Mouse (Mus musculus): ENCODE measurements around the gene D430019H16Rik. TPM values are rescaled to one million over a fixed set of nuclear protein-coding genes. Genes with fewer than 3 reads are reported as not detected.

D430019H16Rik gene
- polyA plus RNA-seq (2014; fragmentation: Nextera tagmentation; extraction: Ambion mirVana): 2.2 and 2.5 TPM in 2 replicates

GRCm38 (mm10) chr12:105453670-105454257 is at the start of gene D430019H16Rik:
Gene D430019H16Rik, plus strand, starts transcription at chr12:105453856.
- H3K9ac ChIP-seq (ENCODE audit: low read length): peak within 1 kb of the TSS; percentile 64
- peak within 1 kb of the TSS; percentile 14; the same call in 1 of the 2 replicates for H3K27ac ChIP-seq (ENCODE audit: low read depth)
- H3K4me2 ChIP-seq (ENCODE audit: low read length): peak within 1 kb of the TSS; percentile 88
- under 1% methylated on average over 38 of the region's 38 CpGs for WGBS
- H3K9me3 ChIP-seq (ENCODE audit: control insufficient read depth, low read length): no peaks in the 10 kb centered on the region
- peak within 1 kb of the TSS; percentile 63 for H3K4me3 ChIP-seq (ENCODE audit: low read depth, low read length)
- no peaks in the 10 kb centered on the region for H3K27me3 ChIP-seq (replicated peaks; ENCODE audit: control insufficient read depth, insufficient read depth, low read length)
- no peaks in the 10 kb centered on the region for H3K36me3 ChIP-seq (ENCODE audit: control insufficient read depth, insufficient read depth, low read length)
- ATAC-seq (replicated peaks; ENCODE audit: low FRiP score, low TSS enrichment, low read depth): peak; percentile 92
- H3K4me1 ChIP-seq (replicated peaks; ENCODE audit: control insufficient read depth, insufficient read depth, low read length): peaks cover 11% of the 10 kb centered on the region
- DNase-seq (ENCODE audit: low spot score): peak; percentile 93

- WGBS: 45% methylated on average over 6 of the region's 6 CpGs
- no peak overlapping the region for H3K9ac ChIP-seq (ENCODE audit: low read length)
Observed at GRCm38 (mm10) chr12:105406008-105406407, 47.6 kb upstream of the D430019H16Rik start.

GRCm38 (mm10) chr12:105413909-105414308 is 39.7 kb upstream of the D430019H16Rik start:
- Histone ChIP-seq H3K9me3 (ENCODE audit: control insufficient read depth, low read length) (no peaks in the 10 kb centered on the region), H3K27ac (ENCODE audit: low read depth) (no peak overlapping the region), H3K36me3 (ENCODE audit: control insufficient read depth, insufficient read depth, low read length) (no peaks in the 10 kb centered on the region), H3K4me1 (replicated peaks; ENCODE audit: control insufficient read depth, insufficient read depth, low read length) (no peaks in the 10 kb centered on the region), H3K9ac (ENCODE audit: low read length) (no peak overlapping the region), H3K4me3 (ENCODE audit: low read depth, low read length) (no peak overlapping the region), H3K27me3 (replicated peaks; ENCODE audit: control insufficient read depth, insufficient read depth, low read length) (no peaks in the 10 kb centered on the region), H3K4me2 (ENCODE audit: low read length) (no peak overlapping the region)
- DNase-seq (ENCODE audit: low spot score): no peak
- WGBS: 92% methylated on average over 8 of the region's 8 CpGs
- no peak for ATAC-seq (replicated peaks; ENCODE audit: low FRiP score, low TSS enrichment, low read depth)

More at GRCm38 (mm10) chr12:105406008-105406407, 47.6 kb upstream of the D430019H16Rik start:
- Histone ChIP-seq H3K9me3 (ENCODE audit: control insufficient read depth, low read length) (no peaks in the 10 kb centered on the region), H3K27ac (ENCODE audit: low read depth) (no peak overlapping the region), H3K36me3 (ENCODE audit: control insufficient read depth, insufficient read depth, low read length) (no peaks in the 10 kb centered on the region), H3K27me3 (replicated peaks; ENCODE audit: control insufficient read depth, insufficient read depth, low read length) (no peaks in the 10 kb centered on the region), H3K4me2 (ENCODE audit: low read length) (no peak overlapping the region), H3K4me3 (ENCODE audit: low read depth, low read length) (no peak overlapping the region), H3K4me1 (replicated peaks; ENCODE audit: control insufficient read depth, insufficient read depth, low read length) (no peaks in the 10 kb centered on the region)
- ATAC-seq (replicated peaks; ENCODE audit: low FRiP score, low TSS enrichment, low read depth) (no peak), DNase-seq (ENCODE audit: low spot score) (no peak)

- Histone ChIP-seq H3K4me1 (replicated peaks; ENCODE audit: control insufficient read depth, insufficient read depth, low read length) (no peaks in the 10 kb centered on the region), H3K4me2 (ENCODE audit: low read length) (no peak overlapping the region), H3K27ac (ENCODE audit: low read depth) (no peak overlapping the region), H3K36me3 (ENCODE audit: control insufficient read depth, insufficient read depth, low read length) (no peaks in the 10 kb centered on the region), H3K9me3 (ENCODE audit: control insufficient read depth, low read length) (no peaks in the 10 kb centered on the region), H3K4me3 (ENCODE audit: low read depth, low read length) (no peak overlapping the region), H3K9ac (ENCODE audit: low read length) (no peak overlapping the region), H3K27me3 (replicated peaks; ENCODE audit: control insufficient read depth, insufficient read depth, low read length) (no peaks in the 10 kb centered on the region)
- DNase-seq (ENCODE audit: low spot score) (no peak), ATAC-seq (replicated peaks; ENCODE audit: low FRiP score, low TSS enrichment, low read depth) (no peak)
- 27% methylated on average over 6 of the region's 6 CpGs for WGBS
Observed at GRCm38 (mm10) chr12:105420476-105420875, 33.2 kb upstream of the D430019H16Rik start.

GRCm38 (mm10) chr12:105426541-105426940 is 27.1 kb upstream of the D430019H16Rik start:
- WGBS: 75% methylated on average over 7 of the region's 7 CpGs
- Histone ChIP-seq H3K27ac (ENCODE audit: low read depth) (no peak overlapping the region), H3K36me3 (ENCODE audit: control insufficient read depth, insufficient read depth, low read length) (no peaks in the 10 kb centered on the region), H3K27me3 (replicated peaks; ENCODE audit: control insufficient read depth, insufficient read depth, low read length) (no peaks in the 10 kb centered on the region), H3K4me3 (ENCODE audit: low read depth, low read length) (no peak overlapping the region), H3K4me1 (replicated peaks; ENCODE audit: control insufficient read depth, insufficient read depth, low read length) (no peaks in the 10 kb centered on the region), H3K9me3 (ENCODE audit: control insufficient read depth, low read length) (no peaks in the 10 kb centered on the region), H3K9ac (ENCODE audit: low read length) (no peak overlapping the region), H3K4me2 (ENCODE audit: low read length) (no peak overlapping the region)
- no peak for ATAC-seq (replicated peaks; ENCODE audit: low FRiP score, low TSS enrichment, low read depth)
- DNase-seq (ENCODE audit: low spot score): no peak

GRCm38 (mm10) chr12:105427039-105427757 is 26.5 kb upstream of the D430019H16Rik start:
- WGBS: 24% methylated on average over 10 of the region's 10 CpGs
- H3K9ac ChIP-seq (ENCODE audit: low read length): no peak overlapping the region
- ATAC-seq (replicated peaks; ENCODE audit: low FRiP score, low TSS enrichment, low read depth) (peak; percentile 77), DNase-seq (ENCODE audit: low spot score) (peak; percentile 84)
- no peak overlapping the region for H3K27ac ChIP-seq (ENCODE audit: low read depth)
- no peaks in the 10 kb centered on the region for H3K9me3 ChIP-seq (ENCODE audit: control insufficient read depth, low read length)
- H3K4me2 ChIP-seq (ENCODE audit: low read length): peak overlapping the region; percentile 22
- no peak overlapping the region for H3K4me3 ChIP-seq (ENCODE audit: low read depth, low read length)
- H3K36me3 ChIP-seq (ENCODE audit: control insufficient read depth, insufficient read depth, low read length): no peaks in the 10 kb centered on the region
- H3K27me3 ChIP-seq (replicated peaks; ENCODE audit: control insufficient read depth, insufficient read depth, low read length): no peaks in the 10 kb centered on the region
- H3K4me1 ChIP-seq (replicated peaks; ENCODE audit: control insufficient read depth, insufficient read depth, low read length): no peaks in the 10 kb centered on the region

- no peak for ATAC-seq (replicated peaks; ENCODE audit: low FRiP score, low TSS enrichment, low read depth)
- no peaks in the 10 kb centered on the region for H3K36me3 ChIP-seq (ENCODE audit: control insufficient read depth, insufficient read depth, low read length)
- 53% methylated on average over 3 of the region's 3 CpGs for WGBS
- no peak overlapping the region for H3K4me3 ChIP-seq (ENCODE audit: low read depth, low read length)
- no peaks in the 10 kb centered on the region for H3K27me3 ChIP-seq (replicated peaks; ENCODE audit: control insufficient read depth, insufficient read depth, low read length)
- H3K9ac ChIP-seq (ENCODE audit: low read length): no peak overlapping the region
- H3K27ac ChIP-seq (ENCODE audit: low read depth): no peak overlapping the region
- no peaks in the 10 kb centered on the region for H3K4me1 ChIP-seq (replicated peaks; ENCODE audit: control insufficient read depth, insufficient read depth, low read length)
- no peaks in the 10 kb centered on the region for H3K9me3 ChIP-seq (ENCODE audit: control insufficient read depth, low read length)
- H3K4me2 ChIP-seq (ENCODE audit: low read length): no peak overlapping the region
- DNase-seq (ENCODE audit: low spot score): no peak
Observed at GRCm38 (mm10) chr12:105431872-105432271, 21.8 kb upstream of the D430019H16Rik start.

- DNase-seq (ENCODE audit: low spot score) (no peak), ATAC-seq (replicated peaks; ENCODE audit: low FRiP score, low TSS enrichment, low read depth) (no peak)
- Histone ChIP-seq H3K27ac (ENCODE audit: low read depth) (no peak overlapping the region), H3K4me3 (ENCODE audit: low read depth, low read length) (no peak overlapping the region), H3K36me3 (ENCODE audit: control insufficient read depth, insufficient read depth, low read length) (no peaks in the 10 kb centered on the region), H3K9ac (ENCODE audit: low read length) (no peak overlapping the region), H3K4me1 (replicated peaks; ENCODE audit: control insufficient read depth, insufficient read depth, low read length) (no peaks in the 10 kb centered on the region), H3K27me3 (replicated peaks; ENCODE audit: control insufficient read depth, insufficient read depth, low read length) (no peaks in the 10 kb centered on the region), H3K9me3 (ENCODE audit: control insufficient read depth, low read length) (no peaks in the 10 kb centered on the region), H3K4me2 (ENCODE audit: low read length) (no peak overlapping the region)
- WGBS: 46% methylated on average over 3 of the region's 3 CpGs
Observed at GRCm38 (mm10) chr12:105432807-105433206, 20.8 kb upstream of the D430019H16Rik start.

Data from intestine, embryonic 14.5 days (tissue).